Mouse (Mus musculus): Measurements from ENCODE around the gene Slc9a9. TPM values are rescaled to one million over a fixed set of nuclear protein-coding genes. Genes with fewer than 3 reads are reported as not detected.

Gene Slc9a9
- polyA plus RNA-seq, 1 experiment from 2014 or later = 2.2 TPM

- ATAC-seq (ENCODE audit: insufficient number of reproducible peaks, insufficient read depth, low FRiP score, low TSS enrichment, low read depth) = no peak
- 87% methylated on average over 7 of the region's 7 CpGs for WGBS
These were observed 491.0 kb downstream of the Slc9a9 start for GRCm38 (mm10) chr9:95160575-95161300.

GRCm38 (mm10) chr9:95161699-95162098, 492.0 kb downstream of the Slc9a9 start:
- ATAC-seq (ENCODE audit: insufficient number of reproducible peaks, insufficient read depth, low FRiP score, low TSS enrichment, low read depth) = no peak
- H3K4me3 ChIP-seq (replicated peaks) = no peak overlapping the region
- 42% methylated on average over 2 of the region's 2 CpGs for WGBS
- no peaks in the 10 kb centered on the region for H3K27me3 ChIP-seq
- H3K27ac ChIP-seq = no peak overlapping the region
- H3K4me1 ChIP-seq (replicated peaks) = peaks cover 8% of the 10 kb centered on the region; the same call in 1 of the 2 replicates
- H3K9me3 ChIP-seq = no peaks in the 10 kb centered on the region
- H3K9ac ChIP-seq (replicated peaks) = no peak overlapping the region
- no peaks in the 10 kb centered on the region for H3K36me3 ChIP-seq
- no peak overlapping the region for H3K4me2 ChIP-seq

More at GRCm38 (mm10) chr9:95160575-95161300, 491.0 kb downstream of the Slc9a9 start:
- H3K9ac ChIP-seq (replicated peaks) = no peak overlapping the region
- H3K4me3 ChIP-seq (replicated peaks) = no peak overlapping the region
- no peaks in the 10 kb centered on the region for H3K9me3 ChIP-seq
- no peaks in the 10 kb centered on the region for H3K36me3 ChIP-seq
- H3K27ac ChIP-seq = no peak overlapping the region
- H3K27me3 ChIP-seq = no peaks in the 10 kb centered on the region
- H3K4me1 ChIP-seq (replicated peaks) = peaks cover 8% of the 10 kb centered on the region; the same call in 1 of the 2 replicates
- no peak overlapping the region for H3K4me2 ChIP-seq

GRCm38 (mm10) chr9:95166224-95166623, 496.5 kb downstream of the Slc9a9 start:
- ATAC-seq (ENCODE audit: insufficient number of reproducible peaks, insufficient read depth, low FRiP score, low TSS enrichment, low read depth) = no peak
- Histone ChIP-seq H3K27ac (no peak overlapping the region), H3K27me3 (no peaks in the 10 kb centered on the region), H3K9ac (replicated peaks) (no peak overlapping the region), H3K4me2 (no peak overlapping the region), H3K4me1 (replicated peaks) (peaks cover 8% of the 10 kb centered on the region; the same call in 1 of the 2 replicates), H3K9me3 (no peaks in the 10 kb centered on the region), H3K4me3 (replicated peaks) (no peak overlapping the region), H3K36me3 (no peaks in the 10 kb centered on the region)
- 91% methylated on average over 4 of the region's 4 CpGs for WGBS

DNA sequence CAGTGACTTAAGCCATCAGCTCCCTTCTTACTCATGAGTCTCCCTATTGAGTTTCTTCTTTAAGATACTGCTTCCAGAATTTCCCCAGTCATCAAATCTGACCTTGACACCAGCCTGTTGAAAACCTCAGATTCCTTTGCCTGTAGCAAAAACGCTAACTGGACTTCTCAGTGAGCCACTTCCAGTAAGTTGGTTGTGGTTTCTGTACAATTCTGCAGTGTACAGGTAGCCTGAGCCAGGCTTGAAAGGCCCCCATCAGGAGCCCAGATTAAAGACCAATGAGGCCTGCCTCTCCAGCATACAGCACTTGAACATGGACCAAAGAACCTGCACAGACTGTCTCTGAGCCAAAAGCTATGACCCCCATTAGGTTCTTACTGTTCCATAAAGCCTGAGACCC, 498.1 kb downstream of the Slc9a9 start:
- H3K27ac ChIP-seq = no peak overlapping the region
- H3K9ac ChIP-seq (replicated peaks) = no peak overlapping the region
- no peaks in the 10 kb centered on the region for H3K9me3 ChIP-seq
- WGBS = 80% methylated on average over 1 of the region's 1 CpGs
- no peak for ATAC-seq (ENCODE audit: insufficient number of reproducible peaks, insufficient read depth, low FRiP score, low TSS enrichment, low read depth)
- H3K4me3 ChIP-seq (replicated peaks) = no peak overlapping the region
- H3K36me3 ChIP-seq = no peaks in the 10 kb centered on the region
- H3K27me3 ChIP-seq = no peaks in the 10 kb centered on the region
- H3K4me2 ChIP-seq = no peak overlapping the region
- no peaks in the 10 kb centered on the region for H3K4me1 ChIP-seq (replicated peaks)

DNA sequence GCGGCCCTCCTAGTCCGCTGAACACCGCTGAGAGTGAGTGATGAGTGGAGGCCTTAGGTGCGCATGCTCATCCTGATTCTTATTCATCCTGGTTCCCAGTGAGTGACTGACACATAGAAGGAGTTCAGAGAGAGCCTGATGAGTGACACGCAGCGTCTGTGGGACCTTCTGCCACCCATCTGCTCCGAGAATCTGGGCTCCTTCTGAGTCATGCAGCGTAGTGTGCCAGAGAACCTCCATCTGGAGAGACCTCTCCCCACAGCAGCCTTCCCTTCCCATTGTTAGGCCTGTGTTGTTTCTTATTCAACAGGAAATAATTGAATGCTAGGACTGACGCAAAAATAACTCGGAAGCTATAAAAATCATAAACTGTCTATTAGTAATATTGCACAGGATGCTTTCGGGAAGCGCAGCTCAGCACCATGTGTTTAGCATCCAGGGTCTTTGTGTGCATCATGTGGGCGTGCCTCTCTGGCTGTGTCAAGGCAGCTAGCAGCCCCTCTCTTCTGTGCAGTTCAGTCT, 498.8 kb downstream of the Slc9a9 start:
- no peak for ATAC-seq (ENCODE audit: insufficient number of reproducible peaks, insufficient read depth, low FRiP score, low TSS enrichment, low read depth)

GRCm38 (mm10) chr9:95178170-95178569, 508.5 kb downstream of the Slc9a9 start:
- Histone ChIP-seq H3K4me2 (no peak overlapping the region), H3K36me3 (no peaks in the 10 kb centered on the region), H3K27ac (no peak overlapping the region), H3K9ac (replicated peaks) (no peak overlapping the region), H3K4me3 (replicated peaks) (no peak overlapping the region), H3K9me3 (no peaks in the 10 kb centered on the region), H3K4me1 (replicated peaks) (peaks cover 33% of the 10 kb centered on the region), H3K27me3 (no peaks in the 10 kb centered on the region)
- ATAC-seq (ENCODE audit: insufficient number of reproducible peaks, insufficient read depth, low FRiP score, low TSS enrichment, low read depth) = no peak
- 90% methylated on average over 3 of the region's 3 CpGs for WGBS

More for the DNA sequence above, 498.8 kb downstream of the Slc9a9 start:
- no peaks in the 10 kb centered on the region for H3K9me3 ChIP-seq
- no peak overlapping the region for H3K4me3 ChIP-seq (replicated peaks)
- 87% methylated on average over 13 of the region's 13 CpGs for WGBS
- no peaks in the 10 kb centered on the region for H3K36me3 ChIP-seq
- no peak overlapping the region for H3K27ac ChIP-seq
- no peaks in the 10 kb centered on the region for H3K4me1 ChIP-seq (replicated peaks)
- H3K9ac ChIP-seq (replicated peaks) = no peak overlapping the region
- no peaks in the 10 kb centered on the region for H3K27me3 ChIP-seq
- H3K4me2 ChIP-seq = no peak overlapping the region

DNA sequence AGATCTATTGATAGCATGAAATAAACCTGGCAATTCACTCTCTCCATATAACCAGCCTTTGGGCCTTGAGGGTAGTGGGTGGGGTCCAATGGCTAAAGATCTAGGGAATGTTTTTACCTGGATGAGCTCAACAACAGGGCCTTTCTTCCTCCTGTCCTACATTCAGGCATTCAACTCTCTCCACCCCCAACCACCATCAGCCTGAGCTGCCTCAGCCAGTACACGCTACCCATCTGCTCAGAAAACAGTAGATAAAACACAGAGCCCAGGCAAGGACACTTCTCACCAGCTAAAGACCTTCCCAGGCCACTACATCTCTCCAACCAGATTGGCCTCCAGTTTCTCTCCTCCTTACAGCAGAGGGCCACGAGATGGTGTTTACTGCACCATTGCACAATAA, 510.3 kb downstream of the Slc9a9 start:
- H3K36me3 ChIP-seq = no peaks in the 10 kb centered on the region
- no peak overlapping the region for H3K4me3 ChIP-seq (replicated peaks)
- H3K4me2 ChIP-seq = no peak overlapping the region
- H3K9me3 ChIP-seq = no peaks in the 10 kb centered on the region
- H3K4me1 ChIP-seq (replicated peaks) = peaks cover 33% of the 10 kb centered on the region
- no peak for ATAC-seq (ENCODE audit: insufficient number of reproducible peaks, insufficient read depth, low FRiP score, low TSS enrichment, low read depth)
- 62% methylated on average over 2 of the region's 2 CpGs for WGBS
- H3K27me3 ChIP-seq = no peaks in the 10 kb centered on the region
- H3K27ac ChIP-seq = no peak overlapping the region
- H3K9ac ChIP-seq (replicated peaks) = no peak overlapping the region

- Histone ChIP-seq H3K27ac (peak overlapping the region; percentile 73), H3K4me2 (no peak overlapping the region), H3K27me3 (no peaks in the 10 kb centered on the region), H3K4me1 (replicated peaks) (peaks cover 34% of the 10 kb centered on the region), H3K9ac (replicated peaks) (no peak overlapping the region), H3K9me3 (no peaks in the 10 kb centered on the region), H3K4me3 (replicated peaks) (no peak overlapping the region), H3K36me3 (no peaks in the 10 kb centered on the region)
- WGBS = 48% methylated on average over 4 of the region's 4 CpGs
- ATAC-seq (ENCODE audit: insufficient number of reproducible peaks, insufficient read depth, low FRiP score, low TSS enrichment, low read depth) = no peak
These were observed 510.9 kb downstream of the Slc9a9 start for GRCm38 (mm10) chr9:95180569-95180968.

- Histone ChIP-seq H3K9ac (replicated peaks) (no peak overlapping the region), H3K9me3 (no peaks in the 10 kb centered on the region), H3K4me3 (replicated peaks) (no peak overlapping the region), H3K4me2 (no peak overlapping the region; the same call in 1 of the 2 replicates), H3K4me1 (replicated peaks) (peaks cover 43% of the 10 kb centered on the region), H3K27ac (peak overlapping the region; percentile 77), H3K27me3 (no peaks in the 10 kb centered on the region), H3K36me3 (no peaks in the 10 kb centered on the region)
- no peak for ATAC-seq (ENCODE audit: insufficient number of reproducible peaks, insufficient read depth, low FRiP score, low TSS enrichment, low read depth)
- WGBS = 21% methylated on average over 13 of the region's 13 CpGs
These were observed 511.7 kb downstream of the Slc9a9 start for GRCm38 (mm10) chr9:95181241-95182043.

GRCm38 (mm10) chr9:95182272-95182671, 512.6 kb downstream of the Slc9a9 start:
- H3K36me3 ChIP-seq = no peaks in the 10 kb centered on the region
- H3K9me3 ChIP-seq = no peaks in the 10 kb centered on the region
- H3K4me3 ChIP-seq (replicated peaks) = no peak overlapping the region
- ATAC-seq (ENCODE audit: insufficient number of reproducible peaks, insufficient read depth, low FRiP score, low TSS enrichment, low read depth) = no peak
- WGBS = 86% methylated on average over 7 of the region's 7 CpGs
- H3K4me2 ChIP-seq = no peak overlapping the region
- peak overlapping the region; percentile 57 for H3K27ac ChIP-seq
- H3K27me3 ChIP-seq = no peaks in the 10 kb centered on the region
- no peak overlapping the region for H3K9ac ChIP-seq (replicated peaks)
- peaks cover 51% of the 10 kb centered on the region for H3K4me1 ChIP-seq (replicated peaks)

- H3K9ac ChIP-seq (replicated peaks) = no peak overlapping the region
- no peak for ATAC-seq (ENCODE audit: insufficient number of reproducible peaks, insufficient read depth, low FRiP score, low TSS enrichment, low read depth)
- H3K9me3 ChIP-seq = no peaks in the 10 kb centered on the region
- 78% methylated on average over 5 of the region's 5 CpGs for WGBS
- no peak overlapping the region for H3K27ac ChIP-seq
- no peak overlapping the region for H3K4me3 ChIP-seq (replicated peaks)
- H3K4me2 ChIP-seq = no peak overlapping the region
- peaks cover 70% of the 10 kb centered on the region for H3K4me1 ChIP-seq (replicated peaks)
- H3K36me3 ChIP-seq = no peaks in the 10 kb centered on the region
- H3K27me3 ChIP-seq = no peaks in the 10 kb centered on the region
These were observed 514.7 kb downstream of the Slc9a9 start for GRCm38 (mm10) chr9:95184453-95184852.

Measured in limb, embryonic 12.5 days (tissue).